Mouse (Mus musculus) brain, adult 10 weeks (tissue): ENCODE results near the gene Wsb2. TPM values are rescaled to one million over a fixed set of nuclear protein-coding genes. Genes with fewer than 3 reads are reported as not detected.

Source experiments
- polyA plus RNA-seq: library from polyadenylated mRNA; stranded (reverse); fragments of 350-450 nt; fragmentation: Illumina TruSeq; extraction: RNeasy Lipid Tissue Mini Kit (QIAGEN cat#74804); gene quantifications from one replicate; pipeline ENCODE4 v1.2.3, GENCODE M21; 2015; ENCODE audit warnings: low read depth, low replicate concordance

Gene Wsb2
- 280 TPM for polyA plus RNA-seq

GRCm38 (mm10) chr5:117357129-117357477, at the start of gene Wsb2:
Gene Wsb2 (plus strand): TSS chr5:117357304.

GRCm38 (mm10) chr5:117318741-117319629, 38.1 kb upstream of the Wsb2 start, which contains the start of gene Vsig10:
Gene Vsig10 (plus strand): TSS chr5:117319083.

GRCm38 (mm10) chr5:117388877-117389276, 31.8 kb downstream of the Wsb2 start, which contains the start of gene Rfc5:
Gene Rfc5 (minus strand): TSS chr5:117389047.

GRCm38 (mm10) chr5:117413507-117414501, 56.7 kb downstream of the Wsb2 start, which contains the start of gene Ksr2:
Gene Ksr2 (plus strand): TSS chr5:117414000.

Other genes with a start within 250 kb of the Wsb2 start
- gene Suds3, start 241.2 kb upstream of the Wsb2 start, polyA plus RNA-seq: 115 TPM
- gene Taok3, start 237.2 kb upstream of the Wsb2 start, polyA plus RNA-seq: 32.7 TPM
- 894 TPM for gene Pebp1, start 69.7 kb upstream of the Wsb2 start, polyA plus RNA-seq
- gene Vsig10, start 38.2 kb upstream of the Wsb2 start, polyA plus RNA-seq: 3.1 TPM
- 11.6 TPM for gene Rfc5, start 31.7 kb downstream of the Wsb2 start, polyA plus RNA-seq
- gene Ksr2, start 56.7 kb downstream of the Wsb2 start, polyA plus RNA-seq: 9.8 TPM